ENCODE assay signal across 8 mouse cellular contexts in genomic region chr17:35186681-35187080, GRCm38 (mm10). TPM values are rescaled to one million over a fixed set of nuclear protein-coding genes. Genes with fewer than 3 reads are reported as not detected.
A peak's percentile ranks its signal among the peaks of the same experiment; 100 is the strongest.
DNase-seq lines count a peak whose midpoint lies in the region; ATAC-seq lines count a peak whose summit lies in the region.

No protein-coding gene starts in this region.

- H3K27ac ChIP-seq in embryonic facial prominence, embryonic 14.5 days (replicated peaks; ENCODE audit: low read depth, low read length): peak overlapping the region; percentile 22
- H3K27ac ChIP-seq in intestine, embryonic 15.5 days: peak overlapping the region; percentile 77

- 0% methylated on average over 4 of the region's 4 CpGs for whole genome bisulfite sequencing in embryonic facial prominence, embryonic 14.5 days
- WGBS in intestine, embryonic 15.5 days: 1% methylated on average over 4 of the region's 4 CpGs

- DNase-seq in kidney, postnatal 4 days: peak; percentile 47 to 55
- DNase-seq in kidney, postnatal 14 days: no peak
- peak; percentile 55 for DNase-seq in embryonic facial prominence, embryonic 14.5 days (ENCODE audit: low spot score)
- peak; percentile 80 for DNase-seq in splenic B cell, adult 2 months (ENCODE audit: low read depth, low spot score)
- DNase-seq in c-Kit-positive CD71-positive TER-119-positive erythroid progenitor cells, embryonic 14.5 days (ENCODE audit: low spot score): no peak

- H3K9ac ChIP-seq in embryonic facial prominence, embryonic 14.5 days (ENCODE audit: low read depth, low read length): peak overlapping the region; percentile 11; the same call in 1 of the 2 replicates
- H3K9ac ChIP-seq in intestine, embryonic 15.5 days: 0 out of 2 replicates have a peak overlapping the region, but pooled peaks have one; percentile 17

- no peaks in the 10 kb centered on the region for H3K9me3 ChIP-seq in embryonic facial prominence, embryonic 14.5 days (ENCODE audit: control insufficient read depth, low read length)
- no peaks in the 10 kb centered on the region for H3K9me3 ChIP-seq in intestine, embryonic 15.5 days

- H3K4me3 ChIP-seq in embryonic facial prominence, embryonic 14.5 days (ENCODE audit: low read depth, low read length): peak overlapping the region; percentile 35
- peak overlapping the region; percentile 39 for H3K4me3 ChIP-seq in intestine, embryonic 15.5 days (replicated peaks)

- ATAC-seq in embryonic facial prominence, embryonic 14.5 days (ENCODE audit: low read depth): peak; percentile 54; the same call in 1 of the 2 replicates
- ATAC-seq in intestine, embryonic 15.5 days: peak; percentile 32
- ATAC-seq in megakaryocyte progenitor cell, adult 5-6 weeks (replicated peaks; ENCODE audit: poor library complexity): 0 out of 2 replicates have a peak, but pooled peaks have one; percentile 22
- no peak for ATAC-seq in erythroid progenitor cell, adult 5-6 weeks (replicated peaks; ENCODE audit: low FRiP score, poor library complexity, severe bottlenecking)

- peak overlapping the region; percentile 52 for H3K4me2 ChIP-seq in embryonic facial prominence, embryonic 14.5 days (ENCODE audit: low read depth, low read length)
- H3K4me2 ChIP-seq in intestine, embryonic 15.5 days (replicated peaks): peak overlapping the region; percentile 65

- peaks cover 9% of the 10 kb centered on the region; the same call in 1 of the 2 replicates for H3K4me1 ChIP-seq in embryonic facial prominence, embryonic 14.5 days (ENCODE audit: control insufficient read depth, insufficient read depth, low read length)
- H3K4me1 ChIP-seq in intestine, embryonic 15.5 days (replicated peaks): 0 out of 2 replicates have a peak, but pooled peaks cover 5% of the 10 kb centered on the region

- H3K27me3 ChIP-seq in embryonic facial prominence, embryonic 14.5 days (replicated peaks; ENCODE audit: control insufficient read depth, insufficient read depth, low read length): no peaks in the 10 kb centered on the region
- H3K27me3 ChIP-seq in intestine, embryonic 15.5 days (replicated peaks): no peaks in the 10 kb centered on the region
- no peaks in the 10 kb centered on the region for H3K27me3 ChIP-seq in splenic B cell, adult 2 months (ENCODE audit: control insufficient read depth, insufficient read depth, low read length, poor library complexity, severe bottlenecking)

- no peaks in the 10 kb centered on the region for H3K36me3 ChIP-seq in embryonic facial prominence, embryonic 14.5 days (ENCODE audit: control insufficient read depth, insufficient read depth, low read length)
- no peaks in the 10 kb centered on the region for H3K36me3 ChIP-seq in intestine, embryonic 15.5 days
- no peaks in the 10 kb centered on the region for H3K36me3 ChIP-seq in splenic B cell, adult 2 months (ENCODE audit: control insufficient read depth, insufficient read depth, low read length, poor library complexity, severe bottlenecking)

RNA-seq across cellular contexts. Expression of gene Lst1, which starts 1.6 kb away (rescaled TPM):
- polyA plus RNA-seq in embryonic facial prominence, embryonic 14.5 days (2014; fragmentation: Nextera tagmentation; extraction: Ambion mirVana): 22.2 and 26.9 TPM in 2 replicates
- polyA plus RNA-seq in intestine, embryonic 15.5 days (2015; fragmentation: Nextera tagmentation; extraction: Ambion mirVana): 18.9 and 19.4 TPM in 2 replicates
- 65.2 and 70.1 TPM in 2 replicates for total RNA-seq in megakaryocyte progenitor cell, adult 5-6 weeks (2015)
- total RNA-seq in megakaryocyte progenitor cell, adult 5-6 weeks (2017): 47.2 and 99.6 TPM in 2 replicates
- total RNA-seq in erythroid progenitor cell, adult 5-6 weeks (2015; ENCODE audit: low replicate concordance): 34.2 and 66.2 TPM in 2 replicates
- 48.4 and 53.5 TPM in 2 replicates for total RNA-seq in erythroid progenitor cell, adult 5-6 weeks (2017; ENCODE audit: low replicate concordance)

RNA-seq across cellular contexts. Expression of gene Ltb, which starts 7.6 kb away (rescaled TPM):
- polyA plus RNA-seq in embryonic facial prominence, embryonic 14.5 days (2014; fragmentation: Nextera tagmentation; extraction: Ambion mirVana): 2.0 and 3.3 TPM in 2 replicates
- 5.0 and 5.2 TPM in 2 replicates for polyA plus RNA-seq in intestine, embryonic 15.5 days (2015; fragmentation: Nextera tagmentation; extraction: Ambion mirVana)
- total RNA-seq in megakaryocyte progenitor cell, adult 5-6 weeks (2015): 0.22 and 0.81 TPM in 2 replicates
- 0.47 and 4.4 TPM in 2 replicates for total RNA-seq in megakaryocyte progenitor cell, adult 5-6 weeks (2017)
- total RNA-seq in erythroid progenitor cell, adult 5-6 weeks (2015; ENCODE audit: low replicate concordance): 1.8 and 8.0 TPM in 2 replicates
- 0.30 and 10.0 TPM in 2 replicates for total RNA-seq in erythroid progenitor cell, adult 5-6 weeks (2017; ENCODE audit: low replicate concordance)

RNA-seq across cellular contexts. Expression of gene Aif1, which starts 10.8 kb away (rescaled TPM):
- 16.5 and 17.7 TPM in 2 replicates for polyA plus RNA-seq in embryonic facial prominence, embryonic 14.5 days (2014; fragmentation: Nextera tagmentation; extraction: Ambion mirVana)
- polyA plus RNA-seq in intestine, embryonic 15.5 days (2015; fragmentation: Nextera tagmentation; extraction: Ambion mirVana): 20.6 and 21.7 TPM in 2 replicates
- 5.8 and 12.4 TPM in 2 replicates for total RNA-seq in megakaryocyte progenitor cell, adult 5-6 weeks (2015)
- total RNA-seq in megakaryocyte progenitor cell, adult 5-6 weeks (2017): 8.9 and 11.5 TPM in 2 replicates
- total RNA-seq in erythroid progenitor cell, adult 5-6 weeks (2015; ENCODE audit: low replicate concordance): 14.1 and 28.1 TPM in 2 replicates
- total RNA-seq in erythroid progenitor cell, adult 5-6 weeks (2017; ENCODE audit: low replicate concordance): 3.3 and 32.3 TPM in 2 replicates

RNA-seq across cellular contexts. Expression of gene Tnf, which starts 15.1 kb away (rescaled TPM):
- polyA plus RNA-seq in embryonic facial prominence, embryonic 14.5 days (2014; fragmentation: Nextera tagmentation; extraction: Ambion mirVana): 0.62 and 0.74 TPM in 2 replicates
- polyA plus RNA-seq in intestine, embryonic 15.5 days (2015; fragmentation: Nextera tagmentation; extraction: Ambion mirVana): 0.19 TPM in 1 of 2 replicates, not detected in the other
- 18.6 and 33.2 TPM in 2 replicates for total RNA-seq in megakaryocyte progenitor cell, adult 5-6 weeks (2015)
- 11.1 and 16.4 TPM in 2 replicates for total RNA-seq in megakaryocyte progenitor cell, adult 5-6 weeks (2017)
- 9.6 and 12.6 TPM in 2 replicates for total RNA-seq in erythroid progenitor cell, adult 5-6 weeks (2015; ENCODE audit: low replicate concordance)
- total RNA-seq in erythroid progenitor cell, adult 5-6 weeks (2017; ENCODE audit: low replicate concordance): 0.90 and 3.2 TPM in 2 replicates

RNA-seq across cellular contexts. Expression of gene Lta, which starts 18.5 kb away (rescaled TPM):
- 0.34 and 0.40 TPM in 2 replicates for polyA plus RNA-seq in embryonic facial prominence, embryonic 14.5 days (2014; fragmentation: Nextera tagmentation; extraction: Ambion mirVana)
- polyA plus RNA-seq in intestine, embryonic 15.5 days (2015; fragmentation: Nextera tagmentation; extraction: Ambion mirVana): 1.1 TPM in 2 replicates
- total RNA-seq in megakaryocyte progenitor cell, adult 5-6 weeks (2015): not detected in 2 replicates
- total RNA-seq in megakaryocyte progenitor cell, adult 5-6 weeks (2017): not detected in 2 replicates
- not detected in 2 replicates for total RNA-seq in erythroid progenitor cell, adult 5-6 weeks (2015; ENCODE audit: low replicate concordance)
- 0.90 TPM in 1 of 2 replicates, not detected in the other for total RNA-seq in erythroid progenitor cell, adult 5-6 weeks (2017; ENCODE audit: low replicate concordance)

Comparison
In these comparisons a context has a peak if more than half of its experiments do, and no peak if none do; other contexts are left out.
1. DNase-seq: peak in kidney, postnatal 4 days (2 of 2), embryonic facial prominence, embryonic 14.5 days (single experiment) and splenic B cell, adult 2 months (single experiment); none in kidney, postnatal 14 days (single experiment) and c-Kit-positive CD71-positive TER-119-positive erythroid progenitor cells, embryonic 14.5 days (single experiment).